Mouse (Mus musculus) ovary, postnatal 36 days (tissue): ENCODE measurements around the gene Sult2b1.
A peak's percentile ranks its signal among the peaks of the same experiment; 100 is the strongest.

Experiments
- DNase-seq: peaks from one replicate; pipeline ENCODE4 v3.0.0; 2022; ENCODE audit warnings: low spot score, mixed read lengths

The Sult2b1 gene

DNA sequence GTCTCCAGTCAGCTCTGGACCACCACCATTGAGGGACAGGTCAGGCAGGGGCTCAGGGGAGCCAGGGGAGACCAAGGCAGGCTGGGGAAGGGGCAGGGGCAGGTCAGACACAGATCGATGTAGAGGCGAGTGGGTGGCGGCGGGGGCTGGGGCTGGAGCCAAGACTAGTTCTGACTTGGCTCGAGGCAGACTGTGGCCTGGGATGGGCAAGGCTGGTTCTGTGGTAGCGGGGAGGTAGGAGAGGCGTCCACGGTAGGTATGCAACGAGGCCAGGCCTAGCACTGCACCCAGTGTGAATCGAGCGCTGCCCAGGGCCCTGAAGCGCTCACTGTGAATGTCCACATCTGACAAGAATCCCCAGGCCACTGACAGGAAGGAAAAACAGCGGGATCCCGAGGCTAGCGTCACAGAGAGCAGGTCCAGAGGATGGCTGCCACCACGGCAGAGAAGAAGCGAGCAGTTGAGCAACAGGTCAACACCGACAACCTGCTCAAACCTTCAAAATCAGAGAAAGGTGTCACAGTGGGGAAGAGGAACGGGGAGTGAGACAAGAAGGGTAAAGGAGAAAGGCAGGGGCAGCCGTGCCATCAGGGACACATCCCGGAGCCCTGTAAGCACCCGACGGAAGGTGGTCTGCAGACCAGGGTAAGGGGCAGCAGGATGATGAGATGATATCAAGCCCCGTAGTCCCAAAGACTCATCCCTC lies 73.0 kb downstream of the Sult2b1 start:
- DNase-seq, result no peak

DNA sequence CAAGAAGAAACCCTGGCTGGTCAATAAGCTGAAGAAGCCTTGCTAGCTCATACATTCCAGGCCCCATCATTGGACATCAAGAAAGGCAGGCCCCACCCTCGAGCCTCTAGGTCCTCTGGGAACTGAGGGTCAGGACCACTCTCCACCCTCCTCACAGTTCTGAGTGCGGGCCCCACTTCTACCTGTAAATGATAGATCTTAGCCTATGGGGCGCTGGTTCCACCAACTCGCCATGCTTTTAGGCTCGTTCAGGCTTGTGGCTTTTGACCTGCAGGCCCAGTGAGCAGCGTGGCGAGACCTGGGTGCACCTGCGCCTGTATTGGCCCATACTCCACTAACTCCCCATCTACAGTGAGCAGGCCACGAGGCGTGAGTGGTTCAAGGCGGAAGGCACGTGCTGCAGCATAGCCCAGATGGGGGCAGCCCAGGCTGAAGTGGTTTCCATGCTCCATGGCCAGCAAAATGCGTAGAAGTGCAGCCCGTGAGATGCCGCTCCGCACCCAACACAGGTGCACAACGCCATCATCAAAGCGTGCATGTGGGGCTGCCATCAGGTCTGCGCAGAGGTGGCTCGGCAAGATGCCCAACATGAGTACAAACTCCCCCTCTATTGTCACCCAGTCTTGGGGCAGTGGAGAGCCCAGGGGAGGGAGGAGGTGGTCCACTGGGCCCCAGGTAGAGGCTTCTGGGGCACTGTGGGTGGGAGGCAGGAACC lies 73.8 kb downstream of the Sult2b1 start:
- DNase-seq, result no peak

GRCm38 (mm10) chr7:45709677-45710355 lies 74.7 kb downstream of the Sult2b1 start:
- no peak for DNase-seq

- DNase-seq, result no peak
Observed at GRCm38 (mm10) chr7:45709036-45709435, 75.4 kb downstream of the Sult2b1 start.

GRCm38 (mm10) chr7:45708221-45708761 lies 76.2 kb downstream of the Sult2b1 start:
- no peak for DNase-seq

GRCm38 (mm10) chr7:45707375-45707967 lies 77.0 kb downstream of the Sult2b1 start:
- DNase-seq, result peak; percentile 96

- peak; percentile 92 for DNase-seq
Observed at GRCm38 (mm10) chr7:45706721-45707241, 77.7 kb downstream of the Sult2b1 start.

DNA sequence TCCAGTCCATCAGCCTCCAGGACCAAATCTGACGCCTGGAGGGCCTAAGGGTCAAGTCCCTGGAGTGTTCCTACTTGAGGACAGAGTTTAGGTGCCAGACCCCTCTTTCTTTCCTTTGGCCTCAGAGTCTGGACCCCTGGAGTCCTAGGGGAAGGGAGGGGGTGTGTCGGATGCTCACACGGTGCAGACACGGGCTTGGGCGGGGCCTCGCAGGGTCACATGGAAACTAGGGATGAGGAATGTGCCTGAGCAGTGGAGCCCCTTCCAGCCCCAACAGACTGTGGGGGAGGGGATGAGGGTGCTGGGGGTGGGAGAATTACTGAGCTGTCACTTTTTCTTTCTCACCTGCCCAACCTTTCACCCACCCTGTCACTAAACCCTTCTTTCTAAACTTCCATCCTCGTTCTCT lies 78.6 kb downstream of the Sult2b1 start:
- DNase-seq, result peak; percentile 81

GRCm38 (mm10) chr7:45705443-45705864 lies 79.0 kb downstream of the Sult2b1 start:
- DNase-seq, result no peak

- peak; percentile 97 for DNase-seq
Observed at GRCm38 (mm10) chr7:45704730-45705442, 79.6 kb downstream of the Sult2b1 start, which contains the start of gene Dbp. Gene Dbp (plus strand): TSS chr7:45705088.

DNA sequence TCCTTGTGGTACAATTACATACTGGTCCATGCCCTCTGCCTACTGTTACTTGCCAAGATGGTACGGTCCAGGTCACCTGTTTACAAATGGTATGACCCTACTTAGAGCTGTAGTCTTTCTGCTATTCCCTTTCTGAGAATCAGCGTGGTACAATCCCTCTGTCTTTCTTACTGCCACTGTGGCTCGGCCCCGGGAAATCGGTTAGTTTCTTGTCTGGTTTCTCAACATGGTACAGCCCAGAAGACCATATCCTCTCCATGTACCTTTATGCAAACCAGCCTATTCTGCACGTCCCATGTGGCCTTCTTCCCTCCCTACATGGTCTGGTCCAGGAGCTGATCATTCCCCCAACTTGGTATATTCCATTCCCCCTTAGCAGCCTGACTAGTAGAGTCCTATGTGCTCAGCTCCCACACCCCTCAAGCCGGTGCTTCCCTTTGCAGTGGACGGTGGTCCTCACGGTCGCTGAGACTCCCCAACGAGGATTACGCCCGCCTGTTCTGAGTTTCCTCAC lies 80.4 kb downstream of the Sult2b1 start:
- DNase-seq, result peak; percentile 57

DNA sequence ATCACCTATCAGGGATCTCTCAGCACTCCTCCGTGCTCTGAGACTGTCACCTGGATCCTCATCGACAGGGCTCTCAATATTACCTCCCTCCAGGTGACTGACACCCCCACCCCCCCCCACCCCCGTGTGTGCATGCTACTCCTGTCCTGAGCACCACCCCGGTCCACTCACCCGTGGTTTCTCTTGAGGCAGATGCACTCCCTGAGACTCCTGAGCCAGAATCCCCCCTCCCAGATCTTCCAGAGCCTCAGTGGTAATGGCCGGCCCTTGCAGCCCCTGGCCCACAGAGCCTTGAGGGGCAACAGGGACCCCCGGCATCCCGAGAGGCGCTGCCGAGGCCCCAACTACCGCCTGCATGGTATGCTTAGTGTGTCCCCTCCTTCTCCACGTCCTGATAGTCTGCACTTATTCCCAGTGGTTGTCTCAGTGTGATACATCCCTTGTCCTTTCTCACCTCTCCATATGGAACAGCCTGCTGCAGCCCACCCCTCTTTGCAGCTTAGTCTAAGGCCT lies 80.9 kb downstream of the Sult2b1 start:
- no peak for DNase-seq

GRCm38 (mm10) chr7:45702809-45703520 lies 81.5 kb downstream of the Sult2b1 start:
- no peak for DNase-seq

DNA sequence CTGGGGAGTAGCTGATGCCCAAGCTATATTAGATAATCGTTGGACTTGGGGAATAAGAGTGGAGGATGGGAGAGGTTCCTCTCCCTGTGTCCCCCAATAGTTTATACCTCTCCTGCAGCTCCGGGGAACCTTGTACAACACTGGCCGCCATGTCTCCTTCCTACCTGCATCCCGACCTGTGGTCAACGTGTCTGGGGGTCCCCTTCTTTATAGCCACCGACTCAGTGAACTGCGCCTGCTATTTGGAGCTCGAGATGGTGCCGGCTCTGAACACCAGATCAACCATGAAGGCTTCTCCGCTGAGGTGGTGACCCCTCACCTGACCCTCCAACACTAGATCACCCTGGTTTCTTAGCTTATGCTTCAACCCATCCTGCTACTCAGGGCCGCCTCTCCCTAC lies 82.2 kb downstream of the Sult2b1 start:
- no peak for DNase-seq

DNA sequence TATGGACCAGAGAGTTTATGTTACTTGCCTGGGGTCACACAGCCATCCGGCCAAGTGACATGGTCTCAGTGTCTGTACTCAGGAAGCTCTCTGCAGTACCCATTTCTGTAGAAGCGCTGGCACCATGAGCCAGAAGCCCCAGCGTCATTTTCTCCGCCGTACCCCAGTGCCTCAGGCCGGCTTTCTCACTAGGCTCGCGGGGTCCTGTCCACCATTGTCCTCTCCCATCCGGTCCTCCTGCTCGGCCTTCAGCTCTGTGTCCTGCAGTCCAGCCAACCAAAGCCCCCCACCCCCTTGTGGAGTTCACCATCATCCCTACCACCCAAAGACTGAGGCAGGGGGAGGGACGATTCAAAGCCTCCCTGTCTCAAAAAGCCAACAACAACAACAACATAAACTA lies 82.9 kb downstream of the Sult2b1 start:
- DNase-seq, result no peak

DNA sequence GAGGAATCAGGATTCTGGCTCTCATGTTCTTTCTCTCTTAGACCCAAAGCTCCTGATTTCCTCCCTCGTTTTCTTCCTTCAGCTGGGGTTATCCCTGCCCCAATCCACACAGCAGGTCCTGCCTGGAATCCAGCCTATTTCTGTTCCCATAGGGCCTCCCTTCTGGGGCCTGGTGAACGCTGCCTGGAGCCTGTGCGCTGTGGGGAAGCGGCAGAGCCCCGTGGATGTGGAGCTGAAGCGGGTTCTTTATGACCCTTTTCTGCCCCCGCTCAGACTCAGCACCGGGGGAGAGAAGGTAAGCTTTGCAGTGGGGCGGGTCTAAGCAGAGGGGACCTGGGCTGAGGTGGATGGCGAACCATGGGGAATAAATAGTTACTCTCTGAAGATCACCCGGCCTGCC lies 83.4 kb downstream of the Sult2b1 start:
- no peak for DNase-seq

DNA sequence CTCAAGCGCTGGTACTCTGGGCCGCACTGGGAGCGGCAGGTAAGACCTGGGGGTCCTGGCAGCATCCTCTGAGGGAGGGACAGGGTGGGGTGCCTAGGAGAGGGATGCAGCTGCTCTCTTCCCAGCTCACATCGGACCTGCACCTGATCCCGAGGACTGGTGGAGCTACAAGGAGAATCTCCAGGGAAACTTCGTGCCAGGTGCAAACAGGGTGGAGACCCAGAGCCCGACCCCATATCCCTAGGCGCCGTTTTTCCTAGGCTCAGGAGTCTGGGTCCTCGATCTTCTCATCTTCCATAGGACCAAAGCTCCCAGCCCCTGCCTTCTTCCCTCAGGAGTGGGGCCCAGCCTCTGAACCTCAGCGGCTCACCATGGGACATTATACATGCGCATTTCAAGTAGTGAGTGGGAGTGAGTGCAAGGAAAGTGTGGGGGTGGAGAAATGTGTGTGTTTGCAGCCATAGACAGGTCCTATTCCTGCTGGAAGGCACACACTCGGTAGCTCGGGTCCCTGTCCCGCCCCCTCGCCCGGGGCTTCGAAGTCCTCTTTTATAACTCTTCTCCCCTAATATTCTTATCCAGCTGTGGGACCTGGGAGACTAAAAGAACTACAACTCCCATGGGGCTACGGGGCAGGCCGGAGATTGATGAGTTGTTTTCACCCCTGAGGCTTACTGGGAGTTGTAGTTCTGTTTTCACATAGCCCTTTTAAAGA lies 84.0 kb downstream of the Sult2b1 start:
- DNase-seq, result peak; percentile 65

GRCm38 (mm10) chr7:45699523-45700141 lies 84.8 kb downstream of the Sult2b1 start, which contains the start of gene Car11:
Gene Car11 (plus strand): TSS chr7:45699843.
- DNase-seq, result no peak

- no peak for DNase-seq
Observed at GRCm38 (mm10) chr7:45697894-45698293, 86.6 kb downstream of the Sult2b1 start.
